Mouse (Mus musculus) midbrain, embryonic 15.5 days (tissue): ENCODE data around the gene Dlgap1. TPM values are rescaled to one million over a fixed set of nuclear protein-coding genes. Genes with fewer than 3 reads are reported as not detected.
A peak's percentile ranks its signal among the peaks of the same experiment; 100 is the strongest.

ENCODE experiments used
- ATAC-seq: fragments of 200-750 bp; cut with Nextera tagmentation; replicated peaks from 2 replicates; pipeline ENCODE4 v1.8.0; 2017; ENCODE audit warnings: moderate TSS enrichment
- H3K27ac ChIP-seq: fragments of 300-500 bp; sonication (generic); 2 replicates; pipeline ENCODE4 v1.5.1; 2015; ENCODE audit warnings: mild to moderate bottlenecking, inconsistent platforms
- H3K27me3 ChIP-seq: fragments of 300-500 bp; sonication (generic); replicated peaks from 2 replicates; pipeline ENCODE4 v1.6.1; 2015; ENCODE audit warnings: inconsistent platforms
- H3K36me3 ChIP-seq: fragments of 300-500 bp; sonication (generic); replicated peaks from 2 replicates; pipeline ENCODE4 v1.6.1; 2015; ENCODE audit warnings: inconsistent platforms
- H3K4me1 ChIP-seq: fragments of 300-500 bp; sonication (generic); 2 replicates; pipeline ENCODE4 v1.6.1; 2015; ENCODE audit warnings: inconsistent platforms
- H3K4me2 ChIP-seq: fragments of 300-500 bp; sonication (generic); 2 replicates; pipeline ENCODE4 v1.6.1; 2015; ENCODE audit warnings: inconsistent platforms, mild to moderate bottlenecking, moderate library complexity
- H3K4me3 ChIP-seq: fragments of 300-500 bp; sonication (generic); 2 replicates; pipeline ENCODE4 v1.5.1; 2015; ENCODE audit warnings: mild to moderate bottlenecking, inconsistent platforms
- H3K9ac ChIP-seq: fragments of 300-500 bp; sonication (generic); 2 replicates; pipeline ENCODE4 v1.6.1; 2015; ENCODE audit warnings: mild to moderate bottlenecking, inconsistent platforms
- H3K9me3 ChIP-seq: fragments of 300-500 bp; sonication (generic); 2 replicates; pipeline ENCODE4 v1.6.1; 2016; ENCODE audit warnings: inconsistent platforms
- WGBS: fragments of 180-500 bp; shearing (Covaris S2); methylation state at CpG from one replicate; pipeline ENCODE4 v1.1.7; 2015; ENCODE audit warnings: mixed read lengths; 5-methylcytosine and 5-hydroxymethylcytosine counted together
- polyA plus RNA-seq: library from polyadenylated mRNA; unstranded; fragments of >200 nt; fragmentation: Nextera tagmentation; extraction: Ambion mirVana; gene quantifications from 2 replicates; pipeline ENCODE4 v1.2.1, GENCODE M21; 2015

Gene Dlgap1
- polyA plus RNA-seq, 1 experiment from 2014 or later, result 28.4 TPM

GRCm38 (mm10) chr17:70247342-70247741 is 278.5 kb downstream of the Dlgap1 start:
- H3K36me3 ChIP-seq, result no peaks in the 10 kb centered on the region
- H3K27me3 ChIP-seq, result no peaks in the 10 kb centered on the region
- no peak overlapping the region for H3K4me2 ChIP-seq
- H3K9ac ChIP-seq, result no peak overlapping the region
- WGBS, result 87% methylated on average over 7 of the region's 7 CpGs
- no peak overlapping the region for H3K4me3 ChIP-seq
- ATAC-seq, result no peak
- H3K4me1 ChIP-seq, result no peaks in the 10 kb centered on the region
- no peaks in the 10 kb centered on the region for H3K9me3 ChIP-seq
- H3K27ac ChIP-seq, result no peak overlapping the region

DNA sequence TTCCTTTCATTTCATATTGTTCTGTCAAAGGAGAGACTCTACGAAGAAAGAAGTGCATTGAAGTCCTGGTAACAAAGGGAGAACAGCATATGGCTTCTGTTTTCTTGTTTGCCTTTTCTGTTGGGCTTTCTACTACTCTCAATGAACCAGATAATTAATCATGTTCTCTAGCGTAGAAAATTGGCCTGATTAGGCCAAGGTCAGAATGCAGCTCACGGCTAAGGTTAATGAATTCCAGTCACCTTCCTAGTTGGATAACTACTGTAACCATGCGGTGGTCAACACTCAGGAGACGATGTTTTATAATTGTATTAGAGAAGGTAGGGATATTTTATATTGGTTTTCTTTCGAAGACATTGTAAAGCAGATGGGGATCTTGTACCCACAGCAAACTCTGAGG is 279.4 kb downstream of the Dlgap1 start:
- no peaks in the 10 kb centered on the region for H3K27me3 ChIP-seq
- no peak overlapping the region for H3K4me2 ChIP-seq
- no peak overlapping the region for H3K4me3 ChIP-seq
- ATAC-seq, result no peak
- no peaks in the 10 kb centered on the region for H3K36me3 ChIP-seq
- H3K4me1 ChIP-seq, result no peaks in the 10 kb centered on the region
- H3K27ac ChIP-seq, result no peak overlapping the region
- 58% methylated on average over 6 of the region's 6 CpGs for WGBS
- H3K9me3 ChIP-seq, result no peaks in the 10 kb centered on the region
- H3K9ac ChIP-seq, result no peak overlapping the region

DNA sequence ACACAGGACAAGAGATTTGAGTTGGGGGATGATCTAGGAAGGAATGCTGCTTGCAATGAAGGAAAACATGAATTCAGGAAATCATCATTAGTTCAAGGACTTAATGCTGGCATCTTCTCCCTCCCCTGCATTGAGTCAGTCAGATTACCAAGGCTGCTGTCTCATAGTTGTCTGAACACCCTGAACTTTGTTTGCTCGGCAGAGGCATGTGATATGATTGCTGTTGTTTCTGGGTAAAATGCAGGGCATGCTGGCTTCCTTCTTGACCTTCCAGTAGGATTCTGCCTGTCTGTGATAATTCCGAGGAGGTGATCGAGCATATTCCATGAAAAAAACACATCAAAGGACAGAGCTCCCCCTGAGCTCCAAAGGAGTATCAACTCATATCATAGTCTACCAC is 283.6 kb downstream of the Dlgap1 start:
- H3K4me2 ChIP-seq, result no peak overlapping the region
- H3K4me1 ChIP-seq, result no peaks in the 10 kb centered on the region
- H3K4me3 ChIP-seq, result no peak overlapping the region
- no peaks in the 10 kb centered on the region for H3K9me3 ChIP-seq
- 91% methylated on average over 3 of the region's 3 CpGs for WGBS
- H3K27me3 ChIP-seq, result no peaks in the 10 kb centered on the region
- H3K27ac ChIP-seq, result no peak overlapping the region
- H3K9ac ChIP-seq, result no peak overlapping the region
- H3K36me3 ChIP-seq, result no peaks in the 10 kb centered on the region
- no peak for ATAC-seq

- no peak overlapping the region for H3K9ac ChIP-seq
- WGBS, result 78% methylated on average over 4 of the region's 4 CpGs
- H3K4me2 ChIP-seq, result no peak overlapping the region
- H3K4me3 ChIP-seq, result no peak overlapping the region
- ATAC-seq, result no peak
- no peaks in the 10 kb centered on the region for H3K27me3 ChIP-seq
- H3K4me1 ChIP-seq, result no peaks in the 10 kb centered on the region
- H3K9me3 ChIP-seq, result no peaks in the 10 kb centered on the region
- no peaks in the 10 kb centered on the region for H3K36me3 ChIP-seq
- no peak overlapping the region for H3K27ac ChIP-seq
These were observed 287.5 kb downstream of the Dlgap1 start for GRCm38 (mm10) chr17:70256371-70256770.

DNA sequence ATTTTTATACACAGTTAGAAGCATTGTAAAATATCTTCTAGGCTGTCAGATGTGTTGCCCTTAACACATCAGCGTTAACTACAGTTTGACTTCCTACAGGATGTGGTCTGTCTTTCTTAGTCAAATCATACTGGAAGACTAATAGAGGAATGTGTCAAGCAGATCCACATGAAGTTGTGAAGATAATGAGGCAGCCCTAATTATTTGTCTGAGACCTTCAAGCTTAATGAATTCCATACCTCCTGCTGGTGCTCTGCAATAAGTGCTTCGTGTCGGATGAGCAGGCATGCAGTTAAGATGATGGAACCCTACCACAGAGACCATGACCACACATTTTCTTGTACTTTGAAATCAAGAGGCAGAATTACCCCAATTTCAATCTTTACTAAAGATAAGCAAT is 294.3 kb downstream of the Dlgap1 start:
- no peak overlapping the region for H3K4me2 ChIP-seq
- no peaks in the 10 kb centered on the region for H3K36me3 ChIP-seq
- no peaks in the 10 kb centered on the region for H3K9me3 ChIP-seq
- 67% methylated on average over 3 of the region's 3 CpGs for WGBS
- no peaks in the 10 kb centered on the region for H3K4me1 ChIP-seq
- H3K27me3 ChIP-seq, result no peaks in the 10 kb centered on the region
- no peak overlapping the region for H3K27ac ChIP-seq
- H3K9ac ChIP-seq, result no peak overlapping the region
- H3K4me3 ChIP-seq, result no peak overlapping the region
- no peak for ATAC-seq

GRCm38 (mm10) chr17:70272125-70272524 is 303.3 kb downstream of the Dlgap1 start:
- WGBS, result 88% methylated on average over 2 of the region's 2 CpGs
- H3K4me3 ChIP-seq, result no peak overlapping the region
- no peak overlapping the region for H3K9ac ChIP-seq
- H3K36me3 ChIP-seq, result no peaks in the 10 kb centered on the region
- H3K27me3 ChIP-seq, result no peaks in the 10 kb centered on the region
- no peaks in the 10 kb centered on the region for H3K4me1 ChIP-seq
- H3K9me3 ChIP-seq, result no peaks in the 10 kb centered on the region
- no peak overlapping the region for H3K27ac ChIP-seq
- no peak for ATAC-seq
- no peak overlapping the region for H3K4me2 ChIP-seq

- no peaks in the 10 kb centered on the region for H3K36me3 ChIP-seq
- ATAC-seq, result no peak
- H3K9me3 ChIP-seq, result no peaks in the 10 kb centered on the region
- no peak overlapping the region for H3K4me3 ChIP-seq
- 90% methylated on average over 2 of the region's 2 CpGs for WGBS
- no peaks in the 10 kb centered on the region for H3K4me1 ChIP-seq
- H3K9ac ChIP-seq, result no peak overlapping the region
- no peak overlapping the region for H3K27ac ChIP-seq
- no peak overlapping the region for H3K4me2 ChIP-seq
- H3K27me3 ChIP-seq, result no peaks in the 10 kb centered on the region
These were observed 318.8 kb downstream of the Dlgap1 start for GRCm38 (mm10) chr17:70287708-70288107.

- Histone ChIP-seq H3K36me3 (no peaks in the 10 kb centered on the region), H3K9me3 (no peaks in the 10 kb centered on the region), H3K4me1 (no peaks in the 10 kb centered on the region), H3K9ac (no peak overlapping the region), H3K4me2 (no peak overlapping the region), H3K4me3 (no peak overlapping the region), H3K27me3 (no peaks in the 10 kb centered on the region), H3K27ac (no peak overlapping the region)
- peak; percentile 60 for ATAC-seq
- WGBS, result 78% methylated on average over 7 of the region's 7 CpGs
These were observed 325.2 kb downstream of the Dlgap1 start for GRCm38 (mm10) chr17:70294106-70294505.

DNA sequence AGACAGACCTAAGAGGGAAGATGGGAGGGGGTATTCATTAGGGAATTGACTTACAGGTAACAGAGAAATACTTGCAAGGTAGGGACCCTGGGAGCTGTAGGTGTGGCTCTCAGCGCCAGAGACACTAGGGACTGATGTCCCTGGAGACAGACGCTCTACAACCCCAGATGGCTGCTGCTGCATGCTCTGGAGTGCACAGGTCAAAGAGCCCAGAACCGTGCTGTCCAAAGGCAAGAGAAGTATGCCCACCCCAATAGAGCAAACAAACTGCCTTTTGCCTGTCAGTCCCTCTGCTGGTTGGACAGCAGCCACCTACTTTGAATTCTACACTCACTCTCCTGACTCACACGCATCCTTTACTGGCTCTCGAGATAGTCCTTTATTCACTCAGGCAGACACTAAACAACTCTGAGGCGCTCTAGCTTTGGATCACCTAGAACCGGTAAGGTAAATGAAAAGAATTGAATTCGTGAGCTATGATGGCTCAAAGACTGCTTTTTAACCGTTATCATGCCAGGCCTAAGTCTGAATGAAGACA is 333.1 kb downstream of the Dlgap1 start:
- WGBS, result 76% methylated on average over 9 of the region's 9 CpGs
- Histone ChIP-seq H3K27ac (no peak overlapping the region), H3K4me1 (no peaks in the 10 kb centered on the region), H3K9me3 (no peaks in the 10 kb centered on the region), H3K4me3 (no peak overlapping the region), H3K27me3 (no peaks in the 10 kb centered on the region), H3K9ac (no peak overlapping the region), H3K4me2 (no peak overlapping the region), H3K36me3 (no peaks in the 10 kb centered on the region)
- ATAC-seq, result peak; percentile 30; the same call in 1 of the 2 replicates

GRCm38 (mm10) chr17:70302656-70303055 is 333.8 kb downstream of the Dlgap1 start:
- H3K9me3 ChIP-seq, result no peaks in the 10 kb centered on the region
- no peak for ATAC-seq

DNA sequence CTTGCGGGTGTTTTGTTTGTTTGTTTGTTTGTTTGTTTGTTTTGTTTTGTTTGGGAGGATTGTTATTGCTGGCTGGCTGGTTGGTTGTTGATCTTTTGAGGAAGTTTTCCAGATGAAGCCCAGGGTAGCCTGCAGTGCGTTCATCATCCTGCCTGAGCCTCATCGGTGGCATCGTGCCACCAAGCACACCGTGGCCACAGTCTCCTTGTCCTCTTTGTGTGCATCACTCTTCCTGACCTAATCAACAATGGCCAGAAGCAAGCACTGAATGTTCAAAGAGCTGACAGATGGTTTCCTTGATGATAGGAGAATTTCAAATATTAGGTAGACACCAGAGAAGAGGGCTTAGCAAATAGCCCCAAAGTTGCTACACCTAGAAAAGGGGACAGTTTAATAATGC is 336.1 kb downstream of the Dlgap1 start:
- Histone ChIP-seq H3K4me1 (peaks cover 8% of the 10 kb centered on the region; the same call in 1 of the 2 replicates), H3K4me2 (no peak overlapping the region), H3K9ac (no peak overlapping the region), H3K36me3 (no peaks in the 10 kb centered on the region), H3K9me3 (no peaks in the 10 kb centered on the region), H3K27ac (no peak overlapping the region), H3K4me3 (no peak overlapping the region), H3K27me3 (no peaks in the 10 kb centered on the region)
- ATAC-seq, result no peak
- 85% methylated on average over 5 of the region's 5 CpGs for WGBS

More at GRCm38 (mm10) chr17:70302656-70303055, 333.8 kb downstream of the Dlgap1 start:
- H3K27me3 ChIP-seq, result no peaks in the 10 kb centered on the region
- no peak overlapping the region for H3K9ac ChIP-seq
- H3K4me3 ChIP-seq, result no peak overlapping the region
- H3K27ac ChIP-seq, result no peak overlapping the region
- no peak overlapping the region for H3K4me2 ChIP-seq
- H3K36me3 ChIP-seq, result no peaks in the 10 kb centered on the region
- 75% methylated on average over 2 of the region's 2 CpGs for WGBS
- no peaks in the 10 kb centered on the region for H3K4me1 ChIP-seq

DNA sequence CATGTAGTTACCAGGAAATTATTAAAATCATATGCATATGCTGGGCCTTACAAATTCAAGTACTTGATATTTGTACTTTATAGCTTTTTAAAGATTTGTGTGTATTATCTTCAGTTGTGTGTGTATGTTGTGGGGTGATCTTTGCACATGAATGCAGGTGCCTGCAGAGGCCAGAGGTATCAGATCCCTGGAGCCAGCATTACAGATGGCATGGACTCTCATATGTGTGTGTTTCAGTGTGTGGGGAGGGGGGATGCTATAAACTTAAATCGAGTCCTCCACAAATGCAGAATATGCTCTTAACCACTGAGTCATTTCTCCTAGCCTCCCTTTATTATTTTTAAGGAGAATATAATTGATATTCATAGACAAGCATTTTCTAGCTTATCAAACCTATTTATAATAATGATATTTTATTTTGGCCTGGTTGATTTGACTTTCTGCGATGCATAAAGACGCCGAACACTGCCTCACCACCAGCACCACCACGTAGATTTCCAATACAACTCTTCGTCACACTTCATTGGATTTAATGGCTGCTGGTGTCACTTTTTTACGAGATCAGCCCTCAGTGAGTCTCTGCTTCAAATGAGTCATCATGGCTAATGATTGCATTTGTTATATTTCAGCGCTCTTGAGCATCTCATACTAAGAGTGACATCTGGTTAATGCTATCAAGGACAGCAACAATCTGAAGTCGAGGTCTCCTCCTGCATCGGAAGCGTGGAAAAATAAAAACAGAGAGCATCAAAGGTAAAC is 338.7 kb downstream of the Dlgap1 start:
- no peak overlapping the region for H3K4me2 ChIP-seq
- no peak overlapping the region for H3K4me3 ChIP-seq
- 67% methylated on average over 11 of the region's 11 CpGs for WGBS
- no peak overlapping the region for H3K9ac ChIP-seq
- H3K9me3 ChIP-seq, result no peaks in the 10 kb centered on the region
- peak; percentile 15; the same call in 1 of the 2 replicates for ATAC-seq
- no peak overlapping the region for H3K27ac ChIP-seq
- H3K4me1 ChIP-seq, result peaks cover 8% of the 10 kb centered on the region; the same call in 1 of the 2 replicates
- H3K27me3 ChIP-seq, result no peaks in the 10 kb centered on the region
- H3K36me3 ChIP-seq, result no peaks in the 10 kb centered on the region
